Mouse (Mus musculus): ENCODE data around the gene Ube4b.

GRCm38 (mm10) chr4:149374662-149375061, 51.9 kb downstream of the Ube4b start:
- TF ChIP-seq POLR2A (IDR thresholded peaks at IDR 0.05; ENCODE audit: control insufficient read depth, low read depth, low read length), result 0 out of 2 replicates have a peak, but pooled peaks have one; percentile 12
- no peak for TF ChIP-seq CTCF (IDR thresholded peaks at IDR 0.05; ENCODE audit: control insufficient read depth, insufficient read depth, insufficient replicate concordance, low read depth, low read length)
